Mouse (Mus musculus): ENCODE data around the gene Gm5475. TPM values are rescaled to one million over a fixed set of nuclear protein-coding genes. Genes with fewer than 3 reads are reported as not detected.

The Gm5475 gene
- polyA plus RNA-seq, 1 experiment from 2014 or later: 0.04 TPM

GRCm38 (mm10) chr15:100436112-100436511, 14.2 kb downstream of the Gm5475 start:
- Histone ChIP-seq H3K27me3 (ENCODE audit: low read depth, poor library complexity, severe bottlenecking) (no peaks in the 10 kb centered on the region), H3K4me3 (no peak overlapping the region), H3K4me1 (0 out of 2 replicates have a peak, but pooled peaks cover 3% of the 10 kb centered on the region), H3K27ac (replicated peaks) (no peak overlapping the region), H3K9me3 (replicated peaks) (0 out of 2 replicates have a peak, but pooled peaks cover 3% of the 10 kb centered on the region), H3K36me3 (no peaks in the 10 kb centered on the region)
- 87% methylated on average over 4 of the region's 4 CpGs for WGBS
- DNase-seq (ENCODE audit: low spot score): no peak

- 0 out of 2 replicates have a peak, but pooled peaks cover 3% of the 10 kb centered on the region for H3K9me3 ChIP-seq (replicated peaks)
- DNase-seq (ENCODE audit: low spot score): no peak
- no peak overlapping the region for H3K27ac ChIP-seq (replicated peaks)
- WGBS: 68% methylated on average over 10 of the region's 10 CpGs
- no peak overlapping the region for H3K4me3 ChIP-seq
- H3K27me3 ChIP-seq (ENCODE audit: low read depth, poor library complexity, severe bottlenecking): no peaks in the 10 kb centered on the region
- 0 out of 2 replicates have a peak, but pooled peaks cover 3% of the 10 kb centered on the region for H3K4me1 ChIP-seq
- H3K36me3 ChIP-seq: no peaks in the 10 kb centered on the region
Measured at GRCm38 (mm10) chr15:100436518-100436917, 14.6 kb downstream of the Gm5475 start.

- DNase-seq (ENCODE audit: low spot score): peak; percentile 86
- H3K9me3 ChIP-seq (replicated peaks): no peaks in the 10 kb centered on the region
- peak overlapping the region; percentile 76 for H3K27ac ChIP-seq (replicated peaks)
- WGBS: 8% methylated on average over 22 of the region's 31 CpGs
- peak overlapping the region; percentile 58 for H3K4me3 ChIP-seq
- peaks cover 13% of the 10 kb centered on the region for H3K4me1 ChIP-seq
- H3K36me3 ChIP-seq: no peaks in the 10 kb centered on the region
- H3K27me3 ChIP-seq (ENCODE audit: low read depth, poor library complexity, severe bottlenecking): no peaks in the 10 kb centered on the region
Measured at GRCm38 (mm10) chr15:100443126-100443922, 21.4 kb downstream of the Gm5475 start.

- no peaks in the 10 kb centered on the region for H3K36me3 ChIP-seq
- no peak overlapping the region for H3K4me3 ChIP-seq
- no peaks in the 10 kb centered on the region for H3K27me3 ChIP-seq (ENCODE audit: low read depth, poor library complexity, severe bottlenecking)
- H3K4me1 ChIP-seq: peaks cover 13% of the 10 kb centered on the region
- H3K27ac ChIP-seq (replicated peaks): no peak overlapping the region
- no peak for DNase-seq (ENCODE audit: low spot score)
- WGBS: 84% methylated on average over 2 of the region's 2 CpGs
- no peaks in the 10 kb centered on the region for H3K9me3 ChIP-seq (replicated peaks)
Measured at GRCm38 (mm10) chr15:100446887-100447286, 24.9 kb downstream of the Gm5475 start.

- Histone ChIP-seq H3K4me3 (no peak overlapping the region), H3K27ac (replicated peaks) (no peak overlapping the region), H3K36me3 (no peaks in the 10 kb centered on the region), H3K27me3 (ENCODE audit: low read depth, poor library complexity, severe bottlenecking) (no peaks in the 10 kb centered on the region), H3K4me1 (peaks cover 8% of the 10 kb centered on the region), H3K9me3 (replicated peaks) (no peaks in the 10 kb centered on the region)
- no peak for DNase-seq (ENCODE audit: low spot score)
- WGBS: 72% methylated on average over 4 of the region's 4 CpGs
Measured at GRCm38 (mm10) chr15:100448572-100448971, 26.6 kb downstream of the Gm5475 start.

- no peak for DNase-seq (ENCODE audit: low spot score)
- no peak overlapping the region for H3K27ac ChIP-seq (replicated peaks)
- H3K36me3 ChIP-seq: no peaks in the 10 kb centered on the region
- H3K9me3 ChIP-seq (replicated peaks): no peaks in the 10 kb centered on the region
- H3K4me1 ChIP-seq: no peaks in the 10 kb centered on the region
- WGBS: 91% methylated on average over 3 of the region's 3 CpGs
- no peaks in the 10 kb centered on the region for H3K27me3 ChIP-seq (ENCODE audit: low read depth, poor library complexity, severe bottlenecking)
- no peak overlapping the region for H3K4me3 ChIP-seq
Measured at GRCm38 (mm10) chr15:100449495-100449894, 27.5 kb downstream of the Gm5475 start.

- WGBS: 82% methylated on average over 16 of the region's 16 CpGs
- no peaks in the 10 kb centered on the region for H3K9me3 ChIP-seq (replicated peaks)
- no peaks in the 10 kb centered on the region; the same call in 1 of the 2 replicates for H3K4me1 ChIP-seq
- DNase-seq (ENCODE audit: low spot score): no peak
- H3K4me3 ChIP-seq: no peak overlapping the region
- no peaks in the 10 kb centered on the region for H3K27me3 ChIP-seq (ENCODE audit: low read depth, poor library complexity, severe bottlenecking)
- no peaks in the 10 kb centered on the region for H3K36me3 ChIP-seq
- no peak overlapping the region for H3K27ac ChIP-seq (replicated peaks)
Measured at GRCm38 (mm10) chr15:100451245-100451644, 29.3 kb downstream of the Gm5475 start.

- H3K27ac ChIP-seq (replicated peaks): no peak overlapping the region
- H3K4me1 ChIP-seq: peaks cover 5% of the 10 kb centered on the region
- no peaks in the 10 kb centered on the region for H3K27me3 ChIP-seq (ENCODE audit: low read depth, poor library complexity, severe bottlenecking)
- DNase-seq (ENCODE audit: low spot score): no peak
- 85% methylated on average over 11 of the region's 11 CpGs for WGBS
- H3K36me3 ChIP-seq: no peaks in the 10 kb centered on the region
- H3K9me3 ChIP-seq (replicated peaks): no peaks in the 10 kb centered on the region
- no peak overlapping the region for H3K4me3 ChIP-seq
Measured at GRCm38 (mm10) chr15:100452486-100452885, 30.5 kb downstream of the Gm5475 start.

GRCm38 (mm10) chr15:100456356-100456991, 34.5 kb downstream of the Gm5475 start:
- no peaks in the 10 kb centered on the region for H3K36me3 ChIP-seq
- H3K9me3 ChIP-seq (replicated peaks): no peaks in the 10 kb centered on the region

GRCm38 (mm10) chr15:100457340-100457739, 35.4 kb downstream of the Gm5475 start:
- Histone ChIP-seq H3K36me3 (no peaks in the 10 kb centered on the region), H3K9me3 (replicated peaks) (no peaks in the 10 kb centered on the region), H3K4me1 (peaks cover 11% of the 10 kb centered on the region), H3K27ac (replicated peaks) (no peak overlapping the region), H3K27me3 (ENCODE audit: low read depth, poor library complexity, severe bottlenecking) (peaks cover 22% of the 10 kb centered on the region), H3K4me3 (no peak overlapping the region)
- 11% methylated on average over 17 of the region's 17 CpGs for WGBS
- peak; percentile 79 for DNase-seq (ENCODE audit: low spot score)

More at GRCm38 (mm10) chr15:100456356-100456991, 34.5 kb downstream of the Gm5475 start:
- Histone ChIP-seq H3K4me1 (peaks cover 11% of the 10 kb centered on the region), H3K27me3 (ENCODE audit: low read depth, poor library complexity, severe bottlenecking) (peaks cover 22% of the 10 kb centered on the region), H3K27ac (replicated peaks) (no peak overlapping the region), H3K4me3 (no peak overlapping the region)
- DNase-seq (ENCODE audit: low spot score): no peak
- WGBS: 66% methylated on average over 7 of the region's 7 CpGs

GRCm38 (mm10) chr15:100458055-100458454, 36.1 kb downstream of the Gm5475 start:
- no peaks in the 10 kb centered on the region for H3K9me3 ChIP-seq (replicated peaks)
- H3K4me1 ChIP-seq: peaks cover 11% of the 10 kb centered on the region
- WGBS: 49% methylated on average over 10 of the region's 10 CpGs
- H3K27me3 ChIP-seq (ENCODE audit: low read depth, poor library complexity, severe bottlenecking): peaks cover 27% of the 10 kb centered on the region
- H3K4me3 ChIP-seq: no peak overlapping the region
- H3K27ac ChIP-seq (replicated peaks): no peak overlapping the region
- DNase-seq (ENCODE audit: low spot score): peak; percentile 51
- H3K36me3 ChIP-seq: no peaks in the 10 kb centered on the region

GRCm38 (mm10) chr15:100460942-100461341, 39.0 kb downstream of the Gm5475 start:
- no peaks in the 10 kb centered on the region for H3K36me3 ChIP-seq
- H3K4me3 ChIP-seq: no peak overlapping the region
- H3K4me1 ChIP-seq: peaks cover 11% of the 10 kb centered on the region
- no peak for DNase-seq (ENCODE audit: low spot score)
- 11% methylated on average over 12 of the region's 12 CpGs for WGBS
- no peak overlapping the region for H3K27ac ChIP-seq (replicated peaks)
- H3K27me3 ChIP-seq (ENCODE audit: low read depth, poor library complexity, severe bottlenecking): peaks cover 27% of the 10 kb centered on the region
- no peaks in the 10 kb centered on the region for H3K9me3 ChIP-seq (replicated peaks)

- 86% methylated on average over 9 of the region's 9 CpGs for WGBS
- Histone ChIP-seq H3K27me3 (ENCODE audit: low read depth, poor library complexity, severe bottlenecking) (peaks cover 27% of the 10 kb centered on the region), H3K9me3 (replicated peaks) (no peaks in the 10 kb centered on the region), H3K4me1 (peaks cover 11% of the 10 kb centered on the region), H3K36me3 (no peaks in the 10 kb centered on the region), H3K4me3 (no peak overlapping the region), H3K27ac (replicated peaks) (no peak overlapping the region)
- DNase-seq (ENCODE audit: low spot score): no peak
Measured at GRCm38 (mm10) chr15:100461646-100462045, 39.7 kb downstream of the Gm5475 start.

All from midbrain, embryonic 10.5 days (tissue).